Mouse (Mus musculus): ENCODE results near the gene Jmjd8.

Gene Jmjd8

DNA sequence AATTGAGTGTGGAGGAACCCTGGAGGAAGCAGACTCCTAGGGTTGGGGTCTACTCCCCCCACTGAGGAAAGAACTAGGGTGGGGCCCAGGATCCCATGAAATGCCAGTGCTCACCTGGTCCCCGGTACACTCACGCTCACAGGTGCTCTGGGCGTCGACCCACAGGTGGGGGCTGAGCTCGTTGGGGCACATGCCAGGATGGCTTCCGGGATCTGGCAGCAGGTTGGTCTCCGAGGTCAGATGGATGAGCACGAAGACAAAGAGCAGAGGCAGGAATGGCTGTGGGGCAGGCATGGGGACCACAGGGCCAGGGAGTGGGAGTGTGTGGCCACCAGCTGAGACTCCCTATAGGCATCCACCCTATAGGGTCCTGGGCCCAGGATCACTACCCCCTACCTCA, 51.1 kb downstream of the Jmjd8 start:
- no peak for DNase-seq

DNA sequence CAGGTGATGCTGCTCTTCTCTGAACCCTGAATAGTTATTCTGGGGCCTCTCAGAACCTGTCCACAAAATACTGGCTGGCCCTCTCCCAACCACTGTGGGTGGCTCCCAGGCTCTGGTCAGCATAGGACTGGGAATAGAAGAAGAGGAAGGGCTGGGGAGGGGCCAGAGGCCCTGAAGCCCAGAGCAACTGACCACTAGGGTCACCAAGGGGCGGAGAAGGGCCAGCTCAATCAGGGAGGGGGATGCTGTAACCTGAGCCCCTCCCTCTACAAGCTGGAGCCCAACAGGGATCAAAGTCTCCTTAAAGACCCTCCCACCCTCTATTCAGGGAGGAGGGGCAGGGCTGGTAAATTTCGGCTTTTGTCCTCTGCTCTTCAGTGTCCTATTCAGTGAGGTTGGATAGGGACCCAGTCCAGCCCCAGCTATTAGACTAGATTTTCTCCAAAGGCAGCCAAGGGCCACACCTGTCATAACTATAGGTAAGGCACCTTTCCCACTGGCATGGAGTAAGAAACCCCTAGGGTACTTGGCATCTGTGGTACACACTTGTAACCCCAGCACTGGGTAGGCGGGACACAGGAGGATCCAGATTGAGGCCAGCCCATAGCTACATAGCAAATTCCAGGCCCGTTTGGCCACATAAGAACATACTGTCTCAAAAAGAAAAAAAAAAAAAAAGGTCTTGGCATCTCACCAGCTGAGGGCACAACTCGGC, 51.7 kb downstream of the Jmjd8 start, which contains the start of gene Wfikkn1:
Gene Wfikkn1 (minus strand): TSS at position 663 of the 715 bp plus-strand sequence.
- DNase-seq = no peak

DNA sequence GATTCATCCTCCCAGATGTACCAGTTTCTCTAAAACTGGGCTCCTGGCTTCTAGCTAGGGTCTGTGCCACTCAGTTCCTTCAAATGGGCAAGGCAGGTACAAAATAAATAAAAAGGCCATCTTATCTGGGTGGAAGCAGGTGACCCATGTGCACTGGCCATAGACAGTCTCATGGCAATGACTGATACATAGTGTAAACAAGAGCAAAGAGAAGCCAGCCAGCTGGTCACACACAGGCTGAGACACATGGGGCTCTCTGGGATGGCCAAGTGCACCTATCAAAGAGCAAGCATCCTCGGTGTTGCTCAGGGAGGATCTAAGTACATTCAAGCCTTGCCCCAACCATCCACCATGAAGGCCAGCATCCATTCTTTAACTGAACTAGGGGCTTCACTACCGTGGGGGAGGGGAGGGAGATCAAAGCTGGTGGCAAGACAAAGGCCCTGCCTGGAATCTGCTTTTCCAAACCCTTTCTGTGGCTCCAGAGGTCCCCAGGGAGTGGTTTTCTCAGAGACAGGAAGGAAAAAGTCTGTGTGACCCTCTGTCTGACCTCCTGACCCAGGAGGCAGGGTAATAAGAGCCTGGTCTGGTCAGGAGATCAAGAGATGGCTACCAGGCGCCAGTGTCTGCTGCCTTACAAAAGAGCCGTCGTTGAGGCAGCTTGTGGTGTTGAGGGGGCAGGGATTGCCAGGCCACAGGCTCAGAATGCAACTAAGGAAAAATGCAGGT, 52.4 kb downstream of the Jmjd8 start:
- no peak for DNase-seq
